Mouse (Mus musculus): ENCODE results near the gene Cyp2d10.

- TF ChIP-seq CTCF (IDR thresholded peaks at IDR 0.05; ENCODE audit: control insufficient read depth, insufficient read depth, insufficient read length) (no peak), MYOD1 (IDR thresholded peaks at IDR 0.05; ENCODE audit: control insufficient read depth, insufficient read length, low read depth) (no peak), CEBPB (IDR thresholded peaks at IDR 0.05; ENCODE audit: low read depth) (no peak), MAX (IDR thresholded peaks at IDR 0.05) (no peak), USF1 (IDR thresholded peaks at IDR 0.05; ENCODE audit: low read depth) (no peak)
Observed at GRCm38 (mm10) chr15:82418616-82419015, 11.6 kb upstream of the Cyp2d10 start.
